Mouse (Mus musculus): ENCODE data around the gene Nav2.

DNA sequence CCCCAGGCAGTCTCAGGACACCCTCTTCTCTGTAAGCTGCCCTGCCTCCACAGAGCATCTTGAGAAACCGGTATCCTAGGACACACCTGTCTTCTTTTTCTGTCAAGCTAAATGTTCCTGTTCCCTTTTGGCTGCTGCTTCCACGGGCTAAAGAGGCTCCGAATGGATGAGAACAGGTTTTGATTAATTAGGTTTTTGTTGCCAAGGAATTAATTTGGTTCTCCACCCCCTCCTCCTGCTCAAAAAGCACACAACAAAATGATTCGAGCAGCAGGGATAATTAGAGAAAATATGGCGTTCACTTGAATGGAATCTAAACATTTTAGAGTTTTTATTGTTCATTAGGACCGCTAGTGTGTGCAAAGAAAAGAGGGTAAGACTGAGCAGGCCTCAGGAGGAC is 1.8 kb downstream of the Nav2 start:
- TF ChIP-seq CTCF (IDR thresholded peaks at IDR 0.05), result no peak
- TF ChIP-seq POLR2A (IDR thresholded peaks at IDR 0.05; ENCODE audit: insufficient read depth, low read depth, low read length), result no peak
- TF ChIP-seq EP300 (IDR thresholded peaks at IDR 0.05; ENCODE audit: insufficient read depth, low read depth, low read length), result no peak

Data from heart, adult 2 months (tissue).